Mouse (Mus musculus) midbrain, postnatal 0 days (tissue): ENCODE measurements around the gene Grip1. TPM values are rescaled to one million over a fixed set of nuclear protein-coding genes. Genes with fewer than 3 reads are reported as not detected.

Experiments
- ATAC-seq: fragments of 200-750 bp; cut with Nextera tagmentation; 2 replicates; pipeline ENCODE4 v1.8.0; 2017; ENCODE audit warnings: moderate number of reproducible peaks, mild to moderate bottlenecking, moderate TSS enrichment, moderate library complexity; ENCODE audit not compliant: low FRiP score
- DNase-seq: peaks from one replicate; pipeline ENCODE4 v3.0.0-alpha.2; 2015; ENCODE audit warnings: low spot score
- H3K27ac ChIP-seq: fragments of 300-500 bp; sonication (generic); 2 replicates; pipeline ENCODE4 v1.5.1; 2014; ENCODE audit warnings: low read depth, mild to moderate bottlenecking, low read length, mixed read lengths
- H3K27me3 ChIP-seq: fragments of 300-500 bp; sonication (generic); 2 replicates; pipeline ENCODE4 v1.6.1; 2014; ENCODE audit warnings: low read length, control low read depth, mixed read lengths; ENCODE audit not compliant: insufficient read depth
- H3K36me3 ChIP-seq: fragments of 300-500 bp; sonication (generic); 2 replicates; pipeline ENCODE4 v1.6.1; 2014; ENCODE audit warnings: low read length, control low read depth, mixed read lengths; ENCODE audit not compliant: insufficient read depth
- H3K4me1 ChIP-seq: fragments of 300-500 bp; sonication (generic); 2 replicates; pipeline ENCODE4 v1.6.1; 2014; ENCODE audit warnings: mild to moderate bottlenecking, control low read depth, antibody characterized with exemption, low read length, mixed read lengths; ENCODE audit not compliant: insufficient read depth
- H3K4me2 ChIP-seq: fragments of 300-500 bp; sonication (generic); 2 replicates; pipeline ENCODE4 v1.6.1; 2014; ENCODE audit warnings: low read depth, mild to moderate bottlenecking, low read length, mixed read lengths; ENCODE audit not compliant: poor library complexity, severe bottlenecking
- H3K4me3 ChIP-seq: fragments of 300-500 bp; sonication (generic); 2 replicates; pipeline ENCODE4 v1.5.1; 2014; ENCODE audit warnings: low read depth, mild to moderate bottlenecking, low read length, moderate library complexity
- H3K9ac ChIP-seq: fragments of 300-500 bp; sonication (generic); replicated peaks from 2 replicates; pipeline ENCODE4 v1.6.1; 2014; ENCODE audit warnings: mild to moderate bottlenecking, low read length, moderate library complexity, mixed read lengths; ENCODE audit not compliant: poor library complexity, severe bottlenecking
- H3K9me3 ChIP-seq: fragments of 300-500 bp; sonication (generic); 2 replicates; pipeline ENCODE4 v1.6.1; 2016; ENCODE audit warnings: low read length, control low read depth
- CTCF ChIP-seq: IDR thresholded peaks from 2 replicates; pipeline ENCODE4 v1.5.1; 2016; ENCODE audit warnings: antibody characterized with exemption, mild to moderate bottlenecking
- WGBS: fragments of 180-500 bp; shearing (Covaris S2); extraction: QIAGEN DNeasy Blood & Tissue Kit; methylation state at CpG from one replicate; pipeline ENCODE4 v1.1.7; 2014; 5-methylcytosine and 5-hydroxymethylcytosine counted together
- polyA plus RNA-seq: library from polyadenylated mRNA; unstranded; fragments of >200 nt; fragmentation: Nextera tagmentation; extraction: Ambion mirVana; gene quantifications from 2 replicates; pipeline ENCODE4 v1.2.1, GENCODE M21; 2015
- total RNA-seq: library from RNA; depleted of rRNA; stranded (reverse); fragments of >200 nt; gene quantifications from 2 replicates; pipeline ENCODE4 v1.2.3, GENCODE M21; 2014

Grip1 gene
- total and polyA plus RNA-seq, 2 experiments from 2014 or later = 14.6 to 35.4 TPM

DNA sequence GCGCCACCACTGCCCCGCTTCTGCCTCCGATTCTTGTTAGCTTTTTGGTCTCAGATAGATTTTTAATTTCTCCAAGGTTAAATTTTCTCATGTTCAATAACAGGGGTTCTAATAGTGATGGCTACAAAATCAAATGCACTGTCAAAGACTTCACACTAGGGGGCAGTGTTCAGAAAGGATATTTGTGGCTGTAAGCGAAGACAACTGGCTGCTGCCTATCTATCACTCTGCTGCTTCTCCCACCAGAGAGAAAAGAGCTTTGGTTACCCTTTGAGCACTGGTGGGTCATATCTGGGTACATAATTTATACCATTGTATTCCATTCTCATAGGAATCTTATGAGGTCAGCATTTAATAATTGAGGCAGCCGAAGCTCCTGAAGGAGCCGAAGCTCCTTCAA is 431.9 kb downstream of the Grip1 start:
- DNase-seq (peak; percentile 54), ATAC-seq (no peak)
- Histone ChIP-seq H3K27me3 (no peaks in the 10 kb centered on the region), H3K4me1 (no peaks in the 10 kb centered on the region), H3K27ac (no peak overlapping the region), H3K4me3 (no peak overlapping the region), H3K9ac (no peak overlapping the region), H3K36me3 (no peaks in the 10 kb centered on the region), H3K4me2 (no peak overlapping the region), H3K9me3 (no peaks in the 10 kb centered on the region)
- WGBS = 74% methylated on average over 6 of the region's 6 CpGs
- TF ChIP-seq CTCF = peak; percentile 73

DNA sequence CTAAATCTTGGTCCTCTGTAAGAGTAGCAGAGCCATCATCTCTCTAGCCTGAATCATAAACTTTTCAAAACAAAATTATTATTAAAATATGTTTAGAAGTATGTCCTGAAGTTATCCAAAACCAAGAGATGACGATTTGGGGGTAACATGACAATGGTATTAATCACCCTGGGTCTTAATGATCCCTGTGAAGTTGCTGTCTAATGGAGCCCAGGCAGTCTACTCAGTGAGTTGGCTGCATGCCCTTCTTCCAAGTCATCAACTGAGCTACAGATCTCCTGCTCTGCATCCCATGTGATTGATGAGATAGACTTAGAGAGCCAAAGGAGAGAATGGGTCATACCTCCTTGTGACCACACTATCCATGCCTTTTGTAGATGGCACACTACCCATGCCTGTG is 433.1 kb downstream of the Grip1 start:
- TF ChIP-seq CTCF = no peak
- no peak overlapping the region for H3K27ac ChIP-seq
- no peaks in the 10 kb centered on the region for H3K4me1 ChIP-seq
- H3K4me3 ChIP-seq = no peak overlapping the region
- H3K27me3 ChIP-seq = no peaks in the 10 kb centered on the region
- no peak overlapping the region for H3K4me2 ChIP-seq
- DNase-seq = no peak
- H3K36me3 ChIP-seq = no peaks in the 10 kb centered on the region
- no peak for ATAC-seq
- WGBS = 89% methylated on average over 1 of the region's 1 CpGs
- no peaks in the 10 kb centered on the region for H3K9me3 ChIP-seq
- no peak overlapping the region for H3K9ac ChIP-seq

DNA sequence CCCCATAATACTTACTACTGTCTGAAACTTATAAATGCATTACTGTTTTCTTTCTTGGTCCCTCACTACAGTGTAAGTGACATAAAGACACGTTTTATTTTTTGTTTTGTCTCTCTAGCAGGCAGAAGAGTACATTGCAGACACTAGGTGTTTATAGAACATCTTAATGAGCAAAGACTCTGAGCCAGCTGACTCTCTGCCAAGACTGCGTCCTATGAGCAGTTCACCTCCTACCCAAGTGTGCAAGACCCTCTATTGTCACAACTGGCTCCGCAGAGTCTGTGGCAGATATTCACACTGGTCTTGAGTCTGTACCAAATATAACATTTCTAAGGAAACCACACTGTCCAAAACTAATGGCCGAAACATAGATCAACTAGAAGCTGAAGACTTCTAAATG is 449.1 kb downstream of the Grip1 start:
- WGBS = 65% methylated on average over 4 of the region's 4 CpGs
- H3K36me3 ChIP-seq = no peaks in the 10 kb centered on the region

DNA sequence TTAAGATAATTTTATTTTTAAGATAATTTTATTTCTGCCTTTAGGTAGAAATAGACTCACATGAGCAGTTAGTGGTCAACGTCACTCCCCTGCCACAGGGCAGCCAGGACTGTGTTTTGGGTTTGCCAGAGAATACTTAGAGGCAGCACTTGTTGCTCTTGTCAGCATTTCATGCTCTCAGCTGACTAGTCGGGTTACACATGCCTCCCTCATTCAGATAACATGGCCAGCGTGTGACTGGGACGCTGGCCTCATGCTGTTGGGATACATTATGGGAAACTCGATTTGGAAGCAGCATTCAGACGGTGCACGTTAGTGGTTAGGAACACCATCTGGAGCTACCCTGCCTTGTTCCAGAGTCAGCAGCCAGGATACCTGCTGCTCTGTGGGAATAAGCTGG is 453.2 kb downstream of the Grip1 start:
- H3K9me3 ChIP-seq = no peaks in the 10 kb centered on the region
- DNase-seq = peak; percentile 19
- H3K9ac ChIP-seq = no peak overlapping the region
- H3K4me2 ChIP-seq = no peak overlapping the region
- no peak overlapping the region for H3K27ac ChIP-seq
- ATAC-seq = no peak
- no peak overlapping the region for H3K4me3 ChIP-seq
- H3K27me3 ChIP-seq = no peaks in the 10 kb centered on the region
- H3K36me3 ChIP-seq = no peaks in the 10 kb centered on the region
- no peak for TF ChIP-seq CTCF
- 74% methylated on average over 7 of the region's 7 CpGs for WGBS
- H3K4me1 ChIP-seq = no peaks in the 10 kb centered on the region

More for the DNA sequence above, 449.1 kb downstream of the Grip1 start:
- H3K27ac ChIP-seq = no peak overlapping the region
- no peaks in the 10 kb centered on the region for H3K4me1 ChIP-seq
- TF ChIP-seq CTCF = no peak
- no peak for ATAC-seq
- no peaks in the 10 kb centered on the region for H3K27me3 ChIP-seq
- peak; percentile 54 for DNase-seq
- H3K4me3 ChIP-seq = no peak overlapping the region
- no peak overlapping the region for H3K9ac ChIP-seq
- H3K4me2 ChIP-seq = no peak overlapping the region
- no peaks in the 10 kb centered on the region for H3K9me3 ChIP-seq

DNA sequence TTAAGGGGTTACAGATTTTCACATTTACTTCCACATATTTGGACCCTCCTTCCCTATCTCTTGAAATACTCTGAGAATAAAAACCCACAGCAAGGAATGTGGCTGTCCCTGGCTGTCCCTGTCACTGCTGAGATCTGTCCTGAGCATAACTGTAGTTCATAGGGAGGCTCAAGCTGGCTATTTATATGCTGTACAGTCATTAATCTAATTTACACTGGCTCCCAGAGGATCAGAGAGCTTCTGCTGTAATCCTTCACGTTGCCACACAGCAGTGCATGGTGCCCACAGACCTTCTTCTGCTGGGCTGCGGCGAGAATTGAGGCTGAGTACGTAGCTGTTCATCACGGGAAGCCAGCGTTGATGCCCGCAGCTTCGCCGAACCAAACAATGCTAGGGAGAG is 464.4 kb downstream of the Grip1 start:
- ATAC-seq = no peak
- H3K9me3 ChIP-seq = no peaks in the 10 kb centered on the region
- no peak overlapping the region for H3K27ac ChIP-seq
- 0 out of 2 replicates have a peak, but pooled peaks cover 2% of the 10 kb centered on the region for H3K4me1 ChIP-seq
- peak; percentile 37 for DNase-seq
- no peak overlapping the region for H3K4me3 ChIP-seq
- no peak overlapping the region for H3K9ac ChIP-seq
- no peak for TF ChIP-seq CTCF
- H3K36me3 ChIP-seq = no peaks in the 10 kb centered on the region
- no peak overlapping the region for H3K4me2 ChIP-seq
- WGBS = 71% methylated on average over 9 of the region's 9 CpGs
- no peaks in the 10 kb centered on the region for H3K27me3 ChIP-seq

DNA sequence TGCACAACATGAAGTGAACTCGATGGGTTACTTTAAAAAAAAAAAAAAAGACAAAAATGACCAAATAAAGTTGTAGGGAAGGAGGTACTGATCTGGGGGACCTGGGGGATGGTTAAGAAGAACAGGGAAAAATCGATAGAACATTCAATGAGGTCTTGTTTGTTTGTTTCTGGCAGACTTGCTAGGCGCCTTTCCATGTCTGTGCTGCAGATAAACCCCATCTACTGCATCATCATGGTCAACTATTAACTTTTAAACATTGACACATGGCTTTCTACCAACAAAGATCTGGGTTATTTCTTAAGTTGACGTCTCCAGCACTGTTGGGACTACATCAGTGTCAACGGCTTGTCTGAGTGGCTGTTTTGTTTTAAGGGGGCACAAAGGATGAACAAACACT is 474.3 kb downstream of the Grip1 start:
- H3K27ac ChIP-seq = no peak overlapping the region
- H3K36me3 ChIP-seq = no peaks in the 10 kb centered on the region
- no peak for ATAC-seq
- WGBS = 91% methylated on average over 5 of the region's 5 CpGs
- H3K4me2 ChIP-seq = no peak overlapping the region
- H3K27me3 ChIP-seq = no peaks in the 10 kb centered on the region
- no peaks in the 10 kb centered on the region for H3K9me3 ChIP-seq
- no peak for TF ChIP-seq CTCF
- H3K9ac ChIP-seq = no peak overlapping the region
- DNase-seq = no peak
- no peaks in the 10 kb centered on the region; the same call in 1 of the 2 replicates for H3K4me1 ChIP-seq
- H3K4me3 ChIP-seq = no peak overlapping the region
